Mouse (Mus musculus) T-helper 1 cell (primary cell): Measurements from ENCODE around the gene Olfr1303.

Experiments used
- in situ Hi-C: fragments of 300-600 bp; cut with MboI, MseI; formaldehyde crosslinking; loops from one replicate; pipeline ENCODE4 v1.15.1; 2025; ENCODE audit warnings: high pct_unique_total_duplicates

The Olfr1303 gene

GRCm38 (mm10) chr2:111820240-111820639, at the start of gene Olfr1303:
Olfr1303 (minus strand) TSS chr2:111820340.
- in situ Hi-C loops = no loop called here

- in situ Hi-C loops = no loop called here
Observed at GRCm38 (mm10) chr2:111812936-111813335, 7.2 kb downstream of the Olfr1303 start.

- in situ Hi-C loops = no loop called here
Observed at GRCm38 (mm10) chr2:111777129-111777528, 43.0 kb downstream of the Olfr1303 start, which contains the start of gene Olfr1302. Olfr1302 (plus strand) TSS chr2:111777429.
